Mouse (Mus musculus) spleen, postnatal 14 days (tissue): ENCODE data around the gene Eps8l3.
A peak's percentile ranks its signal among the peaks of the same experiment; 100 is the strongest.

ENCODE experiments used
- DNase-seq, 2 experiments: peaks; one replicate each; pipeline ENCODE4 v3.0.0; 2021 to 2022; ENCODE audit warnings: low spot score in 2 of 2

Eps8l3 gene

GRCm38 (mm10) chr3:107895720-107896569 lies 18.9 kb downstream of the Eps8l3 start, which contains the start of gene Gstm5:
Gstm5 (plus strand) TSS chr3:107895821.
- DNase-seq: peak; percentile 42 to 43

GRCm38 (mm10) chr3:107898691-107899090 lies 21.7 kb downstream of the Eps8l3 start:
- no peak for DNase-seq

GRCm38 (mm10) chr3:107900955-107901673 lies 24.1 kb downstream of the Eps8l3 start:
- no peak for DNase-seq

DNA sequence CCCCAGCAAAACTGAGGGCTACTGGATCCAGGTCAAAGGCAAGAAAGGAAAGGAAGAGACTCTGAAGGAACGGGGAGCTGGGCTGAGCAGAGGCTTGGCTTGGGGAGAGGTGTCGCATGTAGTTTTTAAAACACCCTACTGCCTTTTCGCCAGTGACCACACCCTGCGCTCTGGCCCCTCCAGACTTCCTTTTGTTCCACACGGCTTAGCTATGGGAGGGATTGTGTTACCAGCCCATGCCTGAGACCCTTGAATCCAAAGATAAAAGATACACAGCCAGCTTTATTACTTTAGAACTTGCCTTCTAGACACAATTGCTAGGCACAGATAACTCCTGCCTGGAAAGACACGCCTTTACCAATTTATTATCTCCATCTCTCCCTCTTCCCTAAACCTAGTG lies 28.9 kb downstream of the Eps8l3 start:
- no peak for DNase-seq

GRCm38 (mm10) chr3:107916674-107917073 lies 39.6 kb downstream of the Eps8l3 start:
- no peak for DNase-seq

- DNase-seq: no peak
Observed at GRCm38 (mm10) chr3:107917097-107917496, 40.1 kb downstream of the Eps8l3 start.

DNA sequence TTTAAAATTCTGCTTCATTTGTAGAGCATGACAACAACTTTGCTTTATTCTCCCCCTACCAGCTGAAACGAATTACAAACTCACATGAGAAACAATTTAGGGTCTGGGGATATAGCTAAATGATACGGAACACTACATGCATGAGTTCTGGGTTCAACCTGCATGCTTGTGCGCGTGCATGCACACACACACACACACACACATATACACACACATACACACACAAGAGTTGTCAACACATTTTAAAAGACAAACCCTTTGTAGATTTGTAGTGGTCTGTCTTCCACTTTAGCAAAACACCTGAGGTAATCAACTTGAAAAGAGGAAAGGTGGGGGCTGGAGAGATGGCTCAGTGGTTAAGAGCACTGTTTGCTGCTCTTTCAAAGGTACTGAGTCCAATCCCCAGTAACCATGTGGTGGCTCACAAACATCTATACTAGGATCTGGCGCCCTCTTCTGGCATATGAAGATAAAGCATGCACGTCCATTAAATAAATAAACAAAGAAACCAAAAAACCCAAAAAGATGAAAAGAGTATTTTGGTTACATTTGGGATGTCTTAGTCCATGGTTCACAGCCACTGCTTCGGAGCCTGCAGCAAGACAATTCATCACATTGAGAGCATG lies 40.9 kb downstream of the Eps8l3 start:
- DNase-seq: peak in 1 of 2 experiments; percentile 25

DNA sequence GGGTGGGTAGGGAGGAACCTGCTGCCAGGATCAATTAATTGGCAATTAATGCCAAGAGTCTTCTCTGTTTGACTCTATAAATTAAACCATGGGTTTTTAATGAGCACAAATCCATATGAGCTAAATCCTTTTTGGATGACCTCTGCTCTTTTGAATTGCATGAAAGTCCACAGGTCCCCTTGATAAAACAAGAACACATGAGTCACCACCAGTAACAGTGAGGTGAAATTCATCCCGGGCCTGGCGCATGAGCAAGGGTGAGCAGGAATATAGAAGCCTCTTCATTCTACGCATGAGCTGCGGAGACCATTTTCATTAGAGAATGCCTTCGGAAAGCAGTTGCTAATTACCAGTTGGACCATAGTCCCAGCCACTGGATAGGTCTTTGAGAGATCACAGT lies 43.3 kb downstream of the Eps8l3 start:
- DNase-seq: no peak

DNA sequence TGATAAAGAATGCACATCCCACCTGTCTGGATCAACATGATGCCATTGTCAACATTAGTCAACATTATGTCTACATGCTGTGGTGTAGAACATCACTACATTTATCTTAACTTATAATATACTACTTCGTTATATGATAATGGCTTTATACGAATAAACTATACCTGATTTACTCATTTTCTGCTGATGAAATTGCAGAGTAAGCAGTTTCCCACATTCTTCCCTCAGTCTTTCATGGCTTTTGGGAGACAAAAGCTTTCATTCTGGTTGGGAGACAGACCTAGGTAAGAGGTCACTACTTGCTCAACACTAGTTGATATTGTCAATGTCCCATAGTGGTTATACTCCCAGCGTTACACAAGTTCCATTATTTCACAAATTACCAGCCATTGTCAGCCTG lies 48.3 kb downstream of the Eps8l3 start:
- DNase-seq: no peak

- no peak for DNase-seq
Observed at GRCm38 (mm10) chr3:107927841-107928240, 50.8 kb downstream of the Eps8l3 start.

DNA sequence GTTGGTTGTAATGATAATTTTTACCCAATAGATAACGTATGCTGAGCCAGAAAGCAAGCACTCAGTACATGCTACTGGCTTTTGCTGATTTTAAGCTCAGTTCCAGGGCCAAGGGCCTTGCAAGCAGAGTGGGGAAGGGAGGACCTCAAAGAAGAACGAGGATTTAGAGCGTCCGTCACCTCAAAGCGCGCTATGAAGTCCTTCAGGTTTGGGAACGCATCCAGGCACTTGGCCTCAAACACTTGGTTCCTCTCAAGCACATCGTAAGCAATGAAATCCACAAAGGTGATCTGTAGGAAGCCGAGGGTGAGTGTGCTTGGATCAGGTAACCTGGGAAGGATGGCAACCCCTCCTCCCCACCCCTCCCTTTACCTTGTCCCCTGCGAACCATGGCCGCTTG lies 51.7 kb downstream of the Eps8l3 start:
- DNase-seq: no peak

GRCm38 (mm10) chr3:107929243-107929642 lies 52.2 kb downstream of the Eps8l3 start:
- DNase-seq: no peak

DNA sequence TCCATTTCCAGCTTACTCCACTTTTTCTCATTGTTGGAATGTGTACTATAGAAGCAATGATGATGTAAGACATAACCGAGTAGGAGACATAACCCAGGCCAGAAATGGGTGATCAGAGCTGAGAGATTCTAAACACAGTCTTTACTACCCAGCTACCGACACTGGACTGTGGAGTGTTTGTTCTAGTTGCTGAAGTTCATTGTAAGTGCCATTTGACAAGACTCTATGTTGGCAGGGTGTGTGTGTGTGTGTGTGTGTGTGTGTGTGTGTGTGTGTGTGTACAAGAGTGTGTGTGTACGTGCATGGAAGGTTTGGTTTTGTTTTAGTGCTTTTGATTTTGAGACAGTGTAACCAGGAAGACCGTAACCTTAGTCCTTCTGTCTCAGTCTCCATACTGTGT lies 52.7 kb downstream of the Eps8l3 start:
- DNase-seq: no peak

DNA sequence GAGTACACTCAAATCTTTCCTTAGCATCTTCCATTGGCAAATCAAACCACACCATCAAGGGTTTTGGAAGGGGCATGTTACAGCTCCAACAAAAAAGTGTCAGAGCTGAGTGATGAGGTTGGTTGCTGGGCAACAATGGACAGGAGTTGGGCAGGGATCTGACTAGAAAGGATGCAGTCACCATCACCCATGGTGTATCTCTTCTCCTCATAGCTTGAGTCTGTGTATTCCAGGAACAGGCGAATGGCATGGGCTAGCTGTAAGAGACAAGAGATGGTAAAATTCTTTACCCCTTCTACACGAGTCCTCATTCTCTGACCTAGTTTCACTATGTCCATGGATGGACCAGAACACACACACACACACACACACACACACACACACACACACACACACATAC lies 54.1 kb downstream of the Eps8l3 start:
- no peak for DNase-seq

- DNase-seq: peak; percentile 65 to 75
Observed at GRCm38 (mm10) chr3:107931670-107932069, 54.6 kb downstream of the Eps8l3 start, which contains the start of gene Gstm7. Gstm7 (minus strand) TSS chr3:107931817.

DNA sequence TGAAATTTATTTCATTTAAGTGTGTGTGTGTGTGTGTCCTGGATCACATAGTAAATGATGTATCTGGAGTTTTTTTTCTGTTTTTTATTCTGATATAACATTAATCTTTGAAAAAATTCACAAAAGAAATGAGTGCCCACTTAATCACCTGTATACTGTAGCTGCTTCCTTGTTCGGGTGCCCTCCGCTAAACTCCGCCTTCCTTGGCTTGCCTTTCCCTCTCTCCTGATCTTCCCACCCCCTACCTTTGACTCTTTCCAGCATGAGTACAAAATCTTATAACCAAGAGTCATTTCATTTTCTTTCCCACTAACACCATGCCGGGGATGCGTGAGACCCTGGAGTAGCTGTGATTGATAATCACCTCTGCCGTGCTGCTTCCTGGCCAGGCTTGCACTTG lies 55.1 kb downstream of the Eps8l3 start:
- DNase-seq: no peak

DNA sequence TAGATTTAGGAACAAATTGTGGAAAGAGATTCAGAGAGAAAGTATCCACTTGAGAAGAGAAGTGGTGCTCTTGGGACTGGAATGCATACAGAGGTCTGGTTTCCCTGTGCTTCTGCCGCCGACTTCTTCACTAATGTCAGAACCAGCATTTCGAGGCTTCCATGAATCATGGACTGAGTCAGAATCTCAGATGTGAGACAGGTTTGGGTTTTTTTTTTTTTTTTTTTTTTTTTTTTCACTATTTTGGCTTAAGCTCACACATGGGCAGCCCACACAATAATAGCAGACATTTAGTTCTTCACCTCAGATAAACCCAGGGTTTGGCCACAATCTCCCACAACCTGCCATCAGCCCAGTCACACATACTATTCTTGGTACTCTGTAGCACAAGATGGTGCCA lies 58.2 kb downstream of the Eps8l3 start:
- no peak for DNase-seq

DNA sequence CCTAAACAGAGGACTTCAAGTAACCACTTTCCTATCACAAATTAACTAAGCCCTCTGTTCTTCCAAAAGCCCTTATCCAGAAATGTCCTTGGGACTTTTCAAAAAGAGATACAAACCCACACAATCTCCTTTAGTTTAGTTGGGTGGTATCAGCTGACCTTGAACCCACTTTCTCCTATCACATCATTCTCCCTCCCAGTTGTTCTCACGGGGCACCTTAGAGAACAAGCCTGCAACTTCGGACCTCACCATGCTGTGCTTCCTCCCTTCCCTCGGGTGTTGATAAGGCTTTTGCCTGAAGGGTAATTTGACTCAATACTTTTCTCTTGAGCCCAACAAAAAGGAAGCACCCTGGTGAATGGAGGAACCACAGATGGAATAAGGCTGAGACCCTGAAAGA lies 58.9 kb downstream of the Eps8l3 start:
- DNase-seq: no peak

DNA sequence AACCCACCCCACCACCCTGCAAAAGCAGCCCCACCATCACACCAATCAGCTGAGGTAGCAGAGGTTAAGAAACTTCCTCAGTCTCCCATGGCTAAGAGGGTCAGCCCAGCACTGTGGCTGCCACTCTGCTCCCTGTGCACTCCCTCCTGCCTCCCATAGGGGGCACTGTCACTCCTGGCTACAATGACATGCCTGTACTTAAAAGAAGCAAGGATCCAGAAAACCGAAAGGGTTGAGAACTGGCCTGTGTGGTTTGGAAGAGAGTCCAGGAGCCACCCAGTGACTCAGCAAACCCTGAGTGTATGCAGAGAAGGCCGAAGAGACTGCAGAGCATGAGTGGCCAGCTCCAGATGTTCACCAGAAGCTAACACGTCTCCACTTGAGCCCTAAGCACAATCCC lies 62.4 kb downstream of the Eps8l3 start:
- DNase-seq: peak in 1 of 2 experiments; percentile 18

GRCm38 (mm10) chr3:107939830-107940229 lies 62.8 kb downstream of the Eps8l3 start:
- no peak for DNase-seq

- no peak for DNase-seq
Observed at GRCm38 (mm10) chr3:107940524-107940923, 63.5 kb downstream of the Eps8l3 start.

- DNase-seq: no peak
Observed at GRCm38 (mm10) chr3:107941261-107941660, 64.2 kb downstream of the Eps8l3 start.
